Mouse (Mus musculus): ENCODE results near the gene Pfas. TPM values are rescaled to one million over a fixed set of nuclear protein-coding genes. Genes with fewer than 3 reads are reported as not detected.

Pfas gene
- polyA plus RNA-seq (2015; fragmentation: Nextera tagmentation; extraction: Ambion mirVana): 33.9 and 41.9 TPM in 2 replicates

DNA sequence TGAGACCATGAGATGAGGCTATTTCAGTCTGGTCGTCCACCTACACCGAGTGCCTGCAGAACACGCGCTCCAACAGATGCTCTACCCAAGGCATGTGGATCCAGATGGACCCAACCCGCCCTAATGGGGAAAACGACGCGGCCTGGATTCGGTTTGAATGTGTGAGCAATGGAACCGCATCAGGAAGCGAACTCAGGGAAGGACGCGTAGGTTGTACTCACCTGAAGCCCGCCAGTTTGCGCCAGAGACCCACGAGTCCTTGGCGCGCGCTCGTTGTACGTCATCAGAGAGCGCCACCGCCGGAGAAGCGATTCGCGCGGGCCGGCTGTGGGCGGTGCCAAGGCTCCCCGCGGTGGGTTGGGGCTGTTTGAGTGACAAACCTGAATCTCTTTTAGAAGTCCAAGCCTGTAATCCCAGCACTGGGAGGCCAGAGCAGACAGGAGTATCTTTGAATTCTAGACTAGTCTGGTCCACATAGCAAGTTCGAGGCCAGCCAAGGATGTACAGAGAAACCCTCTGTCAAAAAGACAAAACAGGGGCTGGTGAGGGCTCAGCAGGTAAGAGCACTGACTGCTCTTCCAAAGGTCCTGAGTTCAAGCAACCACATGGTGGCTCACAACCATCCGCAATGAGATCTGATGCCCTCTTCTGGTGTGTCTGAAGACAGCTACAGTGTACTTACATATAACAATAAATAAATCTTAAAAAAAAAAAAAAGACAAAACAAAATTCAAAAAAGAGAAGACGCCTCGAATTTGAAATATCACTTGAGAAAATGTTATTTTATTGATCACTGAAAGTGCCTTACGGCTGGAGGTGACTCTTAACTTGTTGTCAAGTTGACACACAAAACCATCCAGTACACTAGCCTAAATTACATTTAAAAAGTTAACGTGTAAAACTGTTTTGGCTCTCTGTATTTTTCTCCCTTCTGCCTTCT is at the start of gene Pfas:
Gene Pfas (minus strand): TSS at position 279 of the 940 bp plus-strand sequence.
- 10% methylated on average over 38 of the region's 38 CpGs for WGBS
- peak within 1 kb of the TSS; percentile 82 for H3K9ac ChIP-seq (replicated peaks; ENCODE audit: low read length)
- H3K4me1 ChIP-seq (ENCODE audit: insufficient read depth, low read length): peaks cover 18% of the 10 kb centered on the region
- H3K27ac ChIP-seq (ENCODE audit: low read length): peak within 1 kb of the TSS; percentile 60
- peak; percentile 83 for ATAC-seq (ENCODE audit: low FRiP score, low TSS enrichment)
- peaks cover 2% of the 10 kb centered on the region; the same call in 1 of the 2 replicates for H3K36me3 ChIP-seq (ENCODE audit: insufficient read depth, low read length)
- no peaks in the 10 kb centered on the region for H3K27me3 ChIP-seq (ENCODE audit: insufficient read depth, low read length)
- no peaks in the 10 kb centered on the region for H3K9me3 ChIP-seq (ENCODE audit: low read length)
- H3K4me2 ChIP-seq (replicated peaks; ENCODE audit: low read depth, low read length): peak within 1 kb of the TSS; percentile 74
- H3K4me3 ChIP-seq (ENCODE audit: low read length): peak within 1 kb of the TSS; percentile 80

DNA sequence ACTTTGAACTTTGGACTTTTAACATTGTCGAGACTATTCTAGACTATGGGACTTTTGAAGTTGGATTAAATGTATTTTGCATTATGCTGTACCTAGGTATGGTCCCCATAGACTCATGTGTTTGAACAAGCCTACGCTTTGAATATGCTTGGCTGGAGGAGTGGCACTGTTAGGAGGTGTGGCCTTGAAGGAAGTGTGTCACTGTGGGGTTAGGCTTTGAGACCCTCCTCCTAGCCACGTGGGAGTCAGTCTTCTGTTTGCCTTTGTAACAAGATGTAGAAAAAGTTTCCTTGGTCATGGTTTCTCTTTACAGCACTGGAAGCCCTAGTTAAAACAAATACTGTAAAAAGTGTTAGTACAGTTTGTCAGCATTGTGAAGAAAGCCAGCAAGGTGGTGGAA is 45.6 kb upstream of the Pfas start:
- H3K27me3 ChIP-seq (ENCODE audit: insufficient read depth, low read length): no peaks in the 10 kb centered on the region
- H3K4me3 ChIP-seq (ENCODE audit: low read length): no peak overlapping the region
- peaks cover 24% of the 10 kb centered on the region for H3K36me3 ChIP-seq (ENCODE audit: insufficient read depth, low read length)
- peaks cover 14% of the 10 kb centered on the region for H3K4me1 ChIP-seq (ENCODE audit: insufficient read depth, low read length)
- no peak for ATAC-seq (ENCODE audit: low FRiP score, low TSS enrichment)
- H3K27ac ChIP-seq (ENCODE audit: low read length): no peak overlapping the region
- WGBS: 67% methylated on average over 3 of the region's 3 CpGs
- H3K9me3 ChIP-seq (ENCODE audit: low read length): no peaks in the 10 kb centered on the region
- H3K4me2 ChIP-seq (replicated peaks; ENCODE audit: low read depth, low read length): no peak overlapping the region
- H3K9ac ChIP-seq (replicated peaks; ENCODE audit: low read length): no peak overlapping the region

DNA sequence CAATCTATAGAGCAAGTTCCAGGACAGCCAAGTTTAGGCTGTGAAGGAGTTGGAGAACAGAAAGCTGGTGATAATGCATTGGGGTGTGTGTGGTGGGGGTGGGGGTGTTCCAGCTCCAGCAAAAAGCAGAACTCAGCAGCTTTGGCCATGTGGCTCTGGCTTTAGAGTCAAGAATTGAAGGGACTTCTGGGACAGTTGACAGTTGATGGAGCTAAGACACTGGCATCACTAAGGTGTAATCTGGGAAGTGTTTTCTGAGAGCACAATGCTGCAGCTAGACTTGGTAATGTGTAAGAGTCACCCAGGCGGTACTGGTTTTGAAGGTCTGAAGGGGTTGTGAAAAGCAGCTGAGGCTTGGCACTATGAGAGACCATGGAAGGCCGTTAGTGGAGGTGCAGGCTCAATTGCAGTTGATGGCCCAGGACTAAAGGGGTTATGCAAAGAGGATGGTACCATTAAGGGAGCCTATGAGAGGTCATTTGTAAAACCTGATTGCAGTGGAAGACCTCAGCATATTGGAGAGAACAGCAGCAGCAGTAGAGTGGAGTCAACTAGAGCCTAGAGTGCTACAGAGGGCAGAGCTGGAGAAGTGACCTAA is 44.7 kb upstream of the Pfas start:
- ATAC-seq (ENCODE audit: low FRiP score, low TSS enrichment): no peak
- Histone ChIP-seq H3K4me2 (replicated peaks; ENCODE audit: low read depth, low read length) (no peak overlapping the region), H3K27ac (ENCODE audit: low read length) (no peak overlapping the region), H3K4me1 (ENCODE audit: insufficient read depth, low read length) (peaks cover 7% of the 10 kb centered on the region; the same call in 1 of the 2 replicates), H3K9ac (replicated peaks; ENCODE audit: low read length) (no peak overlapping the region), H3K27me3 (ENCODE audit: insufficient read depth, low read length) (no peaks in the 10 kb centered on the region), H3K36me3 (ENCODE audit: insufficient read depth, low read length) (peaks cover 34% of the 10 kb centered on the region), H3K9me3 (ENCODE audit: low read length) (no peaks in the 10 kb centered on the region), H3K4me3 (ENCODE audit: low read length) (no peak overlapping the region)
- WGBS: 55% methylated on average over 2 of the region's 2 CpGs

- 88% methylated on average over 4 of the region's 4 CpGs for WGBS
- no peaks in the 10 kb centered on the region for H3K27me3 ChIP-seq (ENCODE audit: insufficient read depth, low read length)
- no peak for ATAC-seq (ENCODE audit: low FRiP score, low TSS enrichment)
These were observed 43.5 kb upstream of the Pfas start for GRCm38 (mm10) chr11:69051771-69052170.

GRCm38 (mm10) chr11:69050748-69051147 is 42.5 kb upstream of the Pfas start:
- no peak overlapping the region for H3K4me3 ChIP-seq (ENCODE audit: low read length)
- no peak overlapping the region for H3K27ac ChIP-seq (ENCODE audit: low read length)
- no peaks in the 10 kb centered on the region for H3K27me3 ChIP-seq (ENCODE audit: insufficient read depth, low read length)
- H3K36me3 ChIP-seq (ENCODE audit: insufficient read depth, low read length): peaks cover 35% of the 10 kb centered on the region
- peaks cover 18% of the 10 kb centered on the region for H3K4me1 ChIP-seq (ENCODE audit: insufficient read depth, low read length)
- no peak overlapping the region for H3K4me2 ChIP-seq (replicated peaks; ENCODE audit: low read depth, low read length)
- H3K9ac ChIP-seq (replicated peaks; ENCODE audit: low read length): no peak overlapping the region
- no peak for ATAC-seq (ENCODE audit: low FRiP score, low TSS enrichment)
- 92% methylated on average over 8 of the region's 8 CpGs for WGBS
- H3K9me3 ChIP-seq (ENCODE audit: low read length): no peaks in the 10 kb centered on the region

More at GRCm38 (mm10) chr11:69051771-69052170, 43.5 kb upstream of the Pfas start:
- no peak overlapping the region for H3K4me3 ChIP-seq (ENCODE audit: low read length)
- H3K36me3 ChIP-seq (ENCODE audit: insufficient read depth, low read length): peaks cover 35% of the 10 kb centered on the region
- H3K4me2 ChIP-seq (replicated peaks; ENCODE audit: low read depth, low read length): no peak overlapping the region
- peaks cover 15% of the 10 kb centered on the region for H3K4me1 ChIP-seq (ENCODE audit: insufficient read depth, low read length)
- no peaks in the 10 kb centered on the region for H3K9me3 ChIP-seq (ENCODE audit: low read length)
- H3K9ac ChIP-seq (replicated peaks; ENCODE audit: low read length): no peak overlapping the region
- no peak overlapping the region for H3K27ac ChIP-seq (ENCODE audit: low read length)

DNA sequence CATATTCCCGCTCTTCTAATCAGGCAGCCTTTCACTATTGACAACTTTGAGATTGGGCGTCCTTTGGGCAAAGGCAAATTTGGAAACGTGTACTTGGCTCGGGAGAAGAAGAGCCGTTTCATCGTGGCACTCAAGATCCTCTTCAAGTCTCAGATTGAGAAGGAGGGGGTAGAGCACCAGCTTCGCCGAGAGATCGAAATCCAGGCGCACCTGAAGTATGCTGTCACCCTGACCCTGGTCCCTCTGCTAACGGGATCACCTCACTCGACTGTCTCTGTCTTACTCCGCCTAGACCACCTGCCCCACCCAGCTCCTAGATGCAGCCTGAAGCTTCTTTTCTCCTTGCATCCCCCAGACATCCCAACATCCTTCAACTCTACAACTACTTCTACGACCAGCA is 39.9 kb upstream of the Pfas start:
- Histone ChIP-seq H3K9ac (replicated peaks; ENCODE audit: low read length) (no peak overlapping the region), H3K27me3 (ENCODE audit: insufficient read depth, low read length) (no peaks in the 10 kb centered on the region), H3K36me3 (ENCODE audit: insufficient read depth, low read length) (peaks cover 32% of the 10 kb centered on the region), H3K4me3 (ENCODE audit: low read length) (no peak overlapping the region), H3K27ac (ENCODE audit: low read length) (no peak overlapping the region), H3K9me3 (ENCODE audit: low read length) (no peaks in the 10 kb centered on the region), H3K4me2 (replicated peaks; ENCODE audit: low read depth, low read length) (no peak overlapping the region), H3K4me1 (ENCODE audit: insufficient read depth, low read length) (peaks cover 18% of the 10 kb centered on the region)
- ATAC-seq (ENCODE audit: low FRiP score, low TSS enrichment): no peak
- WGBS: 89% methylated on average over 14 of the region's 14 CpGs

GRCm38 (mm10) chr11:69047592-69047991 is 39.3 kb upstream of the Pfas start:
- Histone ChIP-seq H3K27me3 (ENCODE audit: insufficient read depth, low read length) (no peaks in the 10 kb centered on the region), H3K4me2 (replicated peaks; ENCODE audit: low read depth, low read length) (peak overlapping the region; percentile 64; the same call in 1 of the 2 replicates), H3K9ac (replicated peaks; ENCODE audit: low read length) (peak overlapping the region; percentile 15; the same call in 1 of the 2 replicates), H3K9me3 (ENCODE audit: low read length) (no peaks in the 10 kb centered on the region), H3K36me3 (ENCODE audit: insufficient read depth, low read length) (peaks cover 32% of the 10 kb centered on the region), H3K27ac (ENCODE audit: low read length) (no peak overlapping the region), H3K4me3 (ENCODE audit: low read length) (0 out of 2 replicates have a peak overlapping the region, but pooled peaks have one; percentile 16), H3K4me1 (ENCODE audit: insufficient read depth, low read length) (peaks cover 18% of the 10 kb centered on the region)
- WGBS: 89% methylated on average over 12 of the region's 12 CpGs
- no peak for ATAC-seq (ENCODE audit: low FRiP score, low TSS enrichment)

DNA sequence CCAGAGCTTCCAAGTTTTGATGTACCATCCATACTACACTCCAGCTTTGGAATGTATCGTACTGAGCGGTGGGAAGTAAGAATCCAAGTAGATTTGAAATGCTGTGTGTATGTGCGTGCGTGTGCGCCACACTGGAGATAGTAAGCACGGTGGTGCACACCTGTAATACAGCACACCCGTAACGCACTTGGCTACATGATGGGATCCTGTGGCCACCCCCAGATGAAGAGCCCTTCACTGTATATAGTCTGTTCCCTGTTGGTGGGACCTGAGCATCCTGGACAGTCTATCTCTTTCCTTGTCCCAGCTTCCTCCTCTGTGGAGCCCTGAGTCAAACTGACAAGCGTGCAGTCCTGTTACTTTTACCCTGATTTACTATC is 38.1 kb upstream of the Pfas start:
- H3K36me3 ChIP-seq (ENCODE audit: insufficient read depth, low read length): peaks cover 29% of the 10 kb centered on the region
- H3K9me3 ChIP-seq (ENCODE audit: low read length): no peaks in the 10 kb centered on the region
- H3K9ac ChIP-seq (replicated peaks; ENCODE audit: low read length): peak overlapping the region; percentile 79
- peak overlapping the region; percentile 85 for H3K27ac ChIP-seq (ENCODE audit: low read length)
- no peak for ATAC-seq (ENCODE audit: low FRiP score, low TSS enrichment)
- no peaks in the 10 kb centered on the region for H3K27me3 ChIP-seq (ENCODE audit: insufficient read depth, low read length)
- 4% methylated on average over 9 of the region's 9 CpGs for WGBS
- H3K4me1 ChIP-seq (ENCODE audit: insufficient read depth, low read length): peaks cover 18% of the 10 kb centered on the region
- peak overlapping the region; percentile 83 for H3K4me3 ChIP-seq (ENCODE audit: low read length)
- H3K4me2 ChIP-seq (replicated peaks; ENCODE audit: low read depth, low read length): peak overlapping the region; percentile 64

DNA sequence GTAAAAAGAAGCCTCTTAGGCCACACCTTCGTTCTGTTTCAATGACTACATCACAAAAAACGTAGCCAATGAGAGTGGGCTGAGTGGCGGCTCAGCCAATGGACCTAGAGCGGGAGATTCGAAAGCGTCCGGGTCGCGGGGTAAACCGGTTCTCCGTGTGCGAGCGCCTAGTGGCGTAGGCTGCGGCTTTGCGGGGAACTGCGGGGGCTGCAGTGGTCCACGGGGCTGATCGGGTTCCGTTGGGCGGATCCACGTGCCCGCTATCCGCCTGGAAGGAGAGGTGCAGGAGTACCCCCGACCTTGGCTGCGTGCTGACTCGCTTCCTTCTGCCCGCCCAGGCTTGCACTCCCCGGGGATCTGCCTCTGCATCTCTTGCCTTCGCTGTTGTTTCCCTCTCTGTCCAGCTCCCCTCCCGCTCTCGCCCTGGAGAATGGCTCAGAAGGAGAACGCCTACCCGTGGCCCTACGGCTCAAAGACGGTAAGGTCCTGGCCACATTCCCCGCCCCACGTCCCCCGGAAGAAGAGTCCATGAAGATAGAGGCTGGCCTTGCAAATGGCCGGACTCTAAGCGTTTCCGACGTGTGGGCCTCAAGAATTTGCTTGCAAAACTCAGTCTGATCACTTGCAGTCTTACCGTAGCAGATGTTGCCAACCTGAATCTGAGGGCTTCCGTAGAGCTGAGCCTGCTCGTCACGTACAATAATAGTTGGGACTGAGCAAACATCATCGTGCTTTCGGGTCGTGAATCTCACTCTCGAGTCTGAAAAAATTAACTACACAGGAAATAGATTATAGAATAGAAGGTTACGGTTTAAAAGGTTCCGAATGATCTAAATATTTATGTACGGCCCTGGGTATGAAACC is 37.5 kb upstream of the Pfas start, which contains the start of gene Aurkb:
Gene Aurkb (plus strand): TSS at position 117 of the 864 bp plus-strand sequence.
- 1% methylated on average over 52 of the region's 54 CpGs for WGBS
- Histone ChIP-seq H3K4me2 (replicated peaks; ENCODE audit: low read depth, low read length) (peak within 1 kb of the TSS; percentile 64), H3K9me3 (ENCODE audit: low read length) (no peaks in the 10 kb centered on the region), H3K36me3 (ENCODE audit: insufficient read depth, low read length) (peaks cover 24% of the 10 kb centered on the region), H3K4me1 (ENCODE audit: insufficient read depth, low read length) (peaks cover 18% of the 10 kb centered on the region), H3K9ac (replicated peaks; ENCODE audit: low read length) (peak within 1 kb of the TSS; percentile 79), H3K4me3 (ENCODE audit: low read length) (peak within 1 kb of the TSS; percentile 83), H3K27me3 (ENCODE audit: insufficient read depth, low read length) (no peaks in the 10 kb centered on the region), H3K27ac (ENCODE audit: low read length) (peak within 1 kb of the TSS; percentile 85)
- peak; percentile 75 for ATAC-seq (ENCODE audit: low FRiP score, low TSS enrichment)

All from kidney, embryonic 16.5 days (tissue).